Mouse (Mus musculus) heart, adult 2 months (tissue): Measurements from ENCODE around the gene Polr3gl. TPM values are rescaled to one million over a fixed set of nuclear protein-coding genes. Genes with fewer than 3 reads are reported as not detected.
"Not testable (repeated sequence)": the region's sequence is repeated elsewhere in the genome, so short reads cannot be mapped to it uniquely, and the experiment has no call there.

Experiments used
- DNase-seq, 2 experiments: peaks; one replicate each; pipeline ENCODE4 v3.0.0; 2021
- H3K27ac ChIP-seq: fragments of 200-600 bp; 2 replicates; pipeline ENCODE4 v1.8.1; 2022
- H3K27me3 ChIP-seq: fragments of 200-500 bp; 2 replicates; pipeline ENCODE4 v1.6.1; 2012; ENCODE audit warnings: mild to moderate bottlenecking, low read length, inconsistent platforms, mixed read lengths; ENCODE audit not compliant: control insufficient read depth, insufficient read depth
- H3K36me3 ChIP-seq: fragments of 200-500 bp; 2 replicates; pipeline ENCODE4 v1.6.1; 2012; ENCODE audit warnings: low read length, inconsistent platforms; ENCODE audit not compliant: control insufficient read depth, insufficient read depth
- H3K4me1 ChIP-seq: fragments of 200-500 bp; 2 replicates; pipeline ENCODE4 v1.6.1; 2011; ENCODE audit warnings: low read length; ENCODE audit not compliant: control insufficient read depth, insufficient read depth
- H3K4me3 ChIP-seq: fragments of 200-600 bp; 2 replicates; pipeline ENCODE4 v1.8.1; 2022
- H3K79me2 ChIP-seq: fragments of 200-500 bp; replicated peaks from 2 replicates; pipeline ENCODE4 v1.6.1; 2012; ENCODE audit warnings: mild to moderate bottlenecking, inconsistent platforms, low read length, moderate library complexity, mixed read lengths; ENCODE audit not compliant: control insufficient read depth, insufficient read depth
- H3K9ac ChIP-seq: fragments of 200-500 bp; 2 replicates; pipeline ENCODE4 v1.6.1; 2012; ENCODE audit warnings: low read depth, mild to moderate bottlenecking, control low read depth, inconsistent platforms, low read length, mixed read lengths
- CTCF ChIP-seq: fragments of 200-600 bp; IDR thresholded peaks from 2 replicates; pipeline ENCODE4 v1.8.1; 2022; ENCODE audit warnings: antibody characterized with exemption, mild to moderate bottlenecking, moderate library complexity
- EP300 ChIP-seq: fragments of 200-500 bp; IDR thresholded peaks from 2 replicates; pipeline ENCODE4 v1.6.1; 2011; ENCODE audit warnings: low read depth, low read length, control low read depth; ENCODE audit not compliant: insufficient read depth
- POLR2A ChIP-seq: fragments of 200-500 bp; IDR thresholded peaks from 2 replicates; pipeline ENCODE4 v1.6.1; 2011; ENCODE audit warnings: mild to moderate bottlenecking, low read depth, low read length, control low read depth; ENCODE audit not compliant: insufficient read depth
- whole genome bisulfite sequencing: fragments of 180-500 bp; shearing (Covaris S2); methylation state at CpG from one replicate; pipeline ENCODE4 v1.1.7; 2018; 5-methylcytosine and 5-hydroxymethylcytosine counted together
- intact Hi-C: fragments of 180-260 bp; cut with DNase I; formaldehyde crosslinking; loops from one replicate; pipeline ENCODE4 v1.15.1; 2025
- polyA plus RNA-seq: library from polyadenylated mRNA; depleted of rRNA; stranded (reverse); fragments of >200 nt; gene quantifications from 2 replicates; pipeline ENCODE4 v1.2.3, GENCODE M21; 2012
- total RNA-seq, 2 experiments: library from RNA; stranded (reverse); gene quantifications; 2 replicates each; pipeline ENCODE4 v1.2.3; 2021

The Polr3gl gene
- total and polyA plus RNA-seq, 3 experiments, result 20.1 to 35.0 (median 24.3) TPM

DNA sequence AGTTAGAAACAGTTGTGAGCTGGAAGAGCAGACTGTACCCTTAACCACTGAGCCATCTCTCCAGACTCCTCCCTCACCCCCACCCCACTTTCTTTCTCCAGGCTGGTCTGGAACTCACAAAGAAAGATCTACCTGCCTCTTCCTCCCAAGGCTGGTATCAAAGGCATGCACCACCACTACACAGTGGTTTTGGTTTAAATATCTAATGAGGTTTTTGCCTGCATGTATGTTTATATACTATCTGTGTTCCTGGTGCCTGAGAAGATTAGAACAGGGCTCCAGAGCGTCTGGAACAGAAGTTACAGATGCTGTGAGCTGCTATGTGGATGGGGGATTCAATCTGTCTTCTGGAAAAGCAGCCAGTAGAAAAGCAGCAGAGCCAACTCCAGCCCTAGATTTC lies 40.0 kb upstream of the Polr3gl start:
- Histone ChIP-seq H3K4me1 (peaks cover 7% of the 10 kb centered on the region), H3K27ac (no peak overlapping the region), H3K79me2 (peaks cover 1% of the 10 kb centered on the region; the same call in 1 of the 2 replicates), H3K4me3 (no peak overlapping the region), H3K27me3 (no peaks in the 10 kb centered on the region), H3K9ac (no peak overlapping the region), H3K36me3 (peaks cover 12% of the 10 kb centered on the region; the same call in 1 of the 2 replicates)
- intact Hi-C loops, result no loop called here
- TF ChIP-seq CTCF, result no peak
- no peak for TF ChIP-seq EP300
- TF ChIP-seq POLR2A, result no peak
- 69% methylated on average over 1 of the region's 1 CpGs for WGBS
- DNase-seq, result no peak

DNA sequence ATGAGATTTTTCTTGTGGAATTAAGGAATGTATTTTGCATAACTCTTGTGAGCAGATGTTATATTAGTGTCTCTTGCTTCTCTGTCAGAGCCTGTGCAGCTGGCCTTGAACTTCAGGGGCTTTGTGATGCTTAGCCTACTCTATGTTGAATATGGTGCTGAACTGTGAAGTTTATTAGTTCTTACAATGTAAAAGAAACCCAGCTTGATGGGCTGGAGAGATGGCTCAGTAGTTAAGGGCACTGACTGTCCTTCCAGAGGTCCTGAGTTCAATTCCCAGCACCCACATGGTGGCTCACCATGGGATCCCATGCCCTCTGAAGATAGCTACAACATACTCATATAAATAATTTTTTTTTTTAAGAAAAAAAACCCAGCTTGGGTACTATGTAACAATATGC lies 38.1 kb upstream of the Polr3gl start:
- Histone ChIP-seq H3K4me3 (no peak overlapping the region), H3K9ac (no peak overlapping the region), H3K4me1 (peaks cover 7% of the 10 kb centered on the region), H3K27ac (no peak overlapping the region), H3K27me3 (no peaks in the 10 kb centered on the region), H3K79me2 (peaks cover 1% of the 10 kb centered on the region; the same call in 1 of the 2 replicates), H3K36me3 (peaks cover 12% of the 10 kb centered on the region; the same call in 1 of the 2 replicates)
- no peak for TF ChIP-seq CTCF
- no peak for TF ChIP-seq EP300
- no peak for TF ChIP-seq POLR2A
- no peak for DNase-seq
- intact Hi-C loops, result no loop called here

DNA sequence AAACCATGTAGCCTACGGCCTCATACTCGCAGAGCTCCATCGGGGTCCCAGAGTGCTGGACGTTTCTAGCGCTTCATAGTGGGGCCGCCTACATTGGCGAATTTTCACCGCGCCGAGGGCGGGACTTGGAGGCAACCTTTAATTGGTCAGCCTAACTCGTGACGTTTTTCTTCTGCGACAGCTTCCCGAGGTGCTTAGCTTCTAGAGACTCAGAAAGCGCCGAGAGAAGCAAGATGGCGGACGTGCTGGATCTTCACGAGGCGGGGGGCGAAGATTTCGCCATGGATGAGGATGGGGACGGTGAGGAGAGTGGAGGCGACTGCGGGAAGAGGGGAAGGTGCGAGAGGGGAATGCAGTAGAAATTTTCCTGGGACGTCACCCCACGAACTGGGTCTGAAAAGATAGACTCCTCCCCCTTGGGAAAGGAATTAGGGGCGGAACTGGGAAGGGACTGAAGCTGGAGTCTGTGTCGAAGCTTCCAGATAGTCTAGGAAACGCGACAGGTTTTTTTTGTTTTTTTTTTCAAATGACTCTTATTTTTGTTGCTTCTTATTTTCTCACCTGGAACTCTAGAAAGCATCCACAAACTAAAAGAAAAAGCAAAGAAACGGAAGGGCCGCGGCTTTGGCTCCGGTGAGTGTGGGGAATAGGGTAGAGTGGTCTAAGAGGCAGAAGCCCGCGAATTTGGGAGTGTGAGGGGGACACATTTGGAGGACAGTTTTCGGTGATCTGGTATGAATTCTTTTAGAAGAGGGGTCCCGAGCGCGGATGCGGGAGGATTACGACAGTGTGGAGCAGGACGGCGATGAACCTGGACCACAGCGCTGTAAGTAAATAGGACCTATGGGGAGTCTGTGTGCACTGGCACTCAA lies 36.0 kb upstream of the Polr3gl start, which contains the start of gene Rbm8a:
TSS of gene Rbm8a (plus strand) at position 205 of the 872 bp plus-strand sequence.
- Histone ChIP-seq H3K27me3 (no peaks in the 10 kb centered on the region), H3K36me3 (peaks cover 12% of the 10 kb centered on the region; the same call in 1 of the 2 replicates), H3K4me1 (peaks cover 3% of the 10 kb centered on the region), H3K9ac (peak within 1 kb of the TSS; percentile 75), H3K27ac (peak within 1 kb of the TSS; percentile 94), H3K4me3 (peak within 1 kb of the TSS; percentile 92), H3K79me2 (no peaks in the 10 kb centered on the region)
- DNase-seq, result peak; percentile 96 to 97
- WGBS, result 1% methylated on average over 48 of the region's 48 CpGs
- TF ChIP-seq POLR2A (peak; percentile 96), CTCF (no peak)
- intact Hi-C loops, result loop anchor here (2.0 kb wide), 1 partner anchor 37 kb away; no protein-coding TSS in a partner anchor

DNA sequence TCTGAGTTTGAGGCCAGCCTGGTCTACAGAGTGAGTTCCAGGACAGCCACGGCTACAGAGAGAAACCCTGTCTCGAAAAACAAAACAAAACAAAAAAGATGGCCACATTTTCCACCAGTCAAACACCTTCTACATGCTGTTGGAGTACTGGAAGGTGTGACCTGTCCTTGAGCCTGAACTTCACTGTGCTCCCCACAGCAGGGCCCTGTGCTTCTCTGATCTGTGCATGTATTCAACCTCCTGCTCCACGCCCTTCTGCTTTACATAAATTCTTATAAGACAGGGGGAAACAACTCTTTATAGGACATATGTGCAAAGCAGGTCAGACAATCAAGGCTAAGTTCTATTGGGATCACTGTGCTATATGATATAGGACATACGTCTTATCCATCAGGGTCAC lies 29.2 kb upstream of the Polr3gl start:
- intact Hi-C loops, result no loop called here
- H3K36me3 ChIP-seq, result no peaks in the 10 kb centered on the region
- TF ChIP-seq CTCF (no peak), EP300 (no peak), POLR2A (no peak)

DNA sequence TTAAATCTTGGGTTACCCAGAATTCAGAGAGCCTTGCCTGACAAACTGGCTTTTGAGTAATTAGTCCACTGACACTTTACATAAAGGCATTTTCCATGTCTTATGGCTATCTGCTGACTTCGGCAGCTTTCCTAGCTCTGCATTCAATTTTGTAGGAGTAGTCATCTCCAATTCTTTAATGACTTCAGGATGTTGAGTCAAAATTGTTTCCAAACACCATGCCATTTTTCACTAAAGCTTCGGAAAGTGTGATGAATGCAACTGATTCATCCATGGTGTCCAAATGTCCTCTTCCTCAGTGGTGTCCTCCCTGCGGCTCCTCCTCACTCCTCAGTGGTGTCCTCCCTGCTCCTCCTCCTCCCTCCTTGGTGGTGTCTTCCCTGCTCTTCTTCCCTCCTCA lies 24.0 kb upstream of the Polr3gl start:
- no peak for TF ChIP-seq CTCF
- TF ChIP-seq EP300, result no peak
- no peak for TF ChIP-seq POLR2A
- no peaks in the 10 kb centered on the region for H3K27me3 ChIP-seq
- no peak overlapping the region for H3K9ac ChIP-seq
- H3K4me3 ChIP-seq, result no peak overlapping the region
- no peak for DNase-seq
- H3K36me3 ChIP-seq, result no peaks in the 10 kb centered on the region; the same call in 1 of the 2 replicates
- H3K79me2 ChIP-seq, result peaks cover 3% of the 10 kb centered on the region
- no peaks in the 10 kb centered on the region for H3K4me1 ChIP-seq
- 78% methylated on average over 3 of the region's 3 CpGs for WGBS
- intact Hi-C loops, result no loop called here
- no peak overlapping the region for H3K27ac ChIP-seq

More for the DNA sequence above, 29.2 kb upstream of the Polr3gl start:
- WGBS, result 90% methylated on average over 4 of the region's 4 CpGs
- no peak overlapping the region for H3K9ac ChIP-seq
- H3K79me2 ChIP-seq, result no peaks in the 10 kb centered on the region; the same call in 1 of the 2 replicates
- DNase-seq, result no peak
- no peak overlapping the region for H3K27ac ChIP-seq
- H3K27me3 ChIP-seq, result no peaks in the 10 kb centered on the region
- H3K4me1 ChIP-seq, result no peaks in the 10 kb centered on the region
- no peak overlapping the region for H3K4me3 ChIP-seq

DNA sequence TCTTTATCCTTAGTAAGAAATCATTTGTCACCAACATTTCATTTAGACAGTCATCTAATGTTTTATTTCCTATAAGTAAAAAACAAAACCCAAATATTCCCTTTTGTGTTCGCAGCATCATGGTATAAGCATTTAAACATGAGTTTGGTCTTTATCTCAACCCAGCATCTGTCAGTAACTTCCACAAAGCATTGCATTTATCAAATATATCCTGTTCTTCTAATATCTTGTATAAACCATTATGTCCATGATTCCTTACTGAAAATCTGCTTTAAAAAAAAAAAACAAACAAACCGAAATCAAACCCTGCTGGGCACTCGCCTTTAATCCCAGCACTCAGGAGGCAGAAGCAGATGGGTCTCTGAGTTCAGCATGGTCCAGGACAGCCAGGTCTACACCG lies 12.6 kb upstream of the Polr3gl start:
- no peak for TF ChIP-seq CTCF
- TF ChIP-seq EP300, result no peak
- TF ChIP-seq POLR2A, result no peak
- Histone ChIP-seq H3K4me3 (no peak overlapping the region), H3K9ac (no peak overlapping the region), H3K4me1 (peaks cover 13% of the 10 kb centered on the region), H3K27me3 (no peaks in the 10 kb centered on the region), H3K27ac (no peak overlapping the region), H3K36me3 (peaks cover 22% of the 10 kb centered on the region), H3K79me2 (peaks cover 5% of the 10 kb centered on the region)
- no peak for DNase-seq
- WGBS, result 88% methylated on average over 4 of the region's 4 CpGs
- intact Hi-C loops, result no loop called here

DNA sequence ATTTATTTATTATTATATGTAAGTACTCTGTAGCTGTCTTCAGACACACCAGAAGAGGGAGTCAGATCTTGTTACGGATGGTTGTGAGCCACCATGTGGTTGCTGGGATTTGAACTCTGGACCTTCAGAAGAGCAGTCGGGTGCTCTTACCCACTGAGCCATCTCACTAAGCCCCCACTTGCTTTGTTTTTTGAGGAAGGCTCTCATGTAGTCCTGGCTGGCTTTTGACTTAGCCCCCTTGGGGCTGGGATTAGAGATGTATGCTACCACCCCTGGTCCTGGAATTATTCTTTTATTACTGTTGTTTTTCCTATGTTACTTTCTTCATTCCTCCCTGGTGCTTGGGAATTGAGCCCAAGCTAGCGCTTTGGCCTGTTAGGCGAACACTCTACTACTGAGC lies 12.0 kb upstream of the Polr3gl start:
- H3K27ac ChIP-seq, H3K4me3 ChIP-seq, H3K79me2 ChIP-seq, H3K27me3 ChIP-seq, DNase-seq, H3K9ac ChIP-seq, intact Hi-C loops: not testable (repeated sequence)
- WGBS, result 90% methylated on average over 4 of the region's 4 CpGs
- Histone ChIP-seq H3K4me1 (peaks cover 13% of the 10 kb centered on the region), H3K36me3 (peaks cover 22% of the 10 kb centered on the region)
